Mouse (Mus musculus): ENCODE results near the gene Atg10. TPM values are rescaled to one million over a fixed set of nuclear protein-coding genes. Genes with fewer than 3 reads are reported as not detected.

Atg10 gene
- polyA plus RNA-seq, 1 experiment from 2014 or later, result 18.6 TPM

DNA sequence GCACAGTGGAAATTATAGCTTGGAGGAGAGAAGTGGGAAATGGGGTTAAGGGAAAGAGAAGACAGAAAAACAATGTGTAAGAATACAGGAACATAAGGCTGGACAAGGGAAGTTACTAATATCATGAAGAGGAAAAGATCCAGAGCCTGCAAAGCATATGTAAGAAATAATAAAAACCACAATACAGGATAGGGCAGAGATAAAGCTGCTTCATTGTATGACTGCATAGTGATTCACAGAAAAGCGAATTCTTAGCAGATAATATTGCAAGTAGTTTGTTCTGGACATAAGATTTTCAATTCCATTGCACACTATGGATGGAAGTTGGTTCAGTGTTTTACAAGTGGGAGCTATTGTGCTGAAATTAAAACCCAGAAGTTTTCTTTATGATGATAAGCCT, 242.0 kb downstream of the Atg10 start:
- H3K27ac ChIP-seq, result no peak overlapping the region
- H3K9me3 ChIP-seq, result no peaks in the 10 kb centered on the region
- 81% methylated on average over 1 of the region's 1 CpGs for WGBS
- H3K4me3 ChIP-seq, result no peak overlapping the region
- no peaks in the 10 kb centered on the region for H3K27me3 ChIP-seq (replicated peaks)
- H3K36me3 ChIP-seq, result no peaks in the 10 kb centered on the region
- no peak overlapping the region for H3K4me2 ChIP-seq (replicated peaks)
- H3K4me1 ChIP-seq, result no peaks in the 10 kb centered on the region
- no peak for ATAC-seq (ENCODE audit: low FRiP score, low read depth)
- H3K9ac ChIP-seq, result no peak overlapping the region

DNA sequence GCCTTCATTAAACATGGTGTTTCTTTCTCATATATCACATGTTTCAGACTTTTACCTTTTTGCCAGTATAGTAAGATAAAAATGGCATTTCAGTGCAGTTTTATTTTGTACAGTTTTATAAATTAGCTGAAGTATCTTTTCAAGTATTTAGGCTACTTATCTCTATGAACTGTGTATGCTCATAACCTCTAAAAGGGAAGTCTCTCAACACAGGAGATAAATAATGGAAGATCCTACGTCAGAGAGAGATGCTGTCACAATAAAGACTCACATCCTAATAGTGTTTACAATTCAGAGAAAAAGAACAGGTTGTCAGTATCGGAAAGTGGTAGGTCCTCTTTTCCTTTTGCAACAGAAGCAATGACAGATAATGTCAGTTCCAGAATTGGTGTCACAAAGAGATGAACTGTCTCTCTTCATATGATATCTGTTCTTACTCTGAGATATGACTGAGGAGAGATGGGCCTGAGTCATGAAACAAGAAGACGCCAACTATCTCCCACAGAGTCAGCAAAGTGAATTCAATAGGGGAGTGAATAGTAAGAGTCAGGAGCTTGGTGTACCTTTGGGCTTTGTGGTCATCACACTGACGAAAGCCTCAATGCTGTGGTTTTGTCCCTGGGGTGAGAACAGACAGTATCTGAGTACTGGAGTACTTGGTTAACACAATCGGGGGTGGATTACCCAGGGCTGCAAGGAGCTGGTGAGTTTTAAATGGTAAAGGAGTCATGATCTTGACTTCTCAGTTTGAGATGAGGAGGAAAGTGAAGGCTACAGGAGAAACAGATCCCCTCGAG, 242.7 kb downstream of the Atg10 start:
- WGBS, result 88% methylated on average over 6 of the region's 6 CpGs
- no peaks in the 10 kb centered on the region for H3K36me3 ChIP-seq
- H3K27ac ChIP-seq, result no peak overlapping the region
- H3K4me2 ChIP-seq (replicated peaks), result no peak overlapping the region
- no peak overlapping the region for H3K9ac ChIP-seq
- no peak for ATAC-seq (ENCODE audit: low FRiP score, low read depth)
- H3K9me3 ChIP-seq, result no peaks in the 10 kb centered on the region
- H3K27me3 ChIP-seq (replicated peaks), result no peaks in the 10 kb centered on the region
- no peak overlapping the region for H3K4me3 ChIP-seq
- no peaks in the 10 kb centered on the region for H3K4me1 ChIP-seq

- no peak overlapping the region for H3K9ac ChIP-seq
- no peaks in the 10 kb centered on the region for H3K4me1 ChIP-seq
- H3K4me3 ChIP-seq, result no peak overlapping the region
- H3K4me2 ChIP-seq (replicated peaks), result no peak overlapping the region
- no peaks in the 10 kb centered on the region for H3K9me3 ChIP-seq
- no peaks in the 10 kb centered on the region for H3K27me3 ChIP-seq (replicated peaks)
- no peak for ATAC-seq (ENCODE audit: low FRiP score, low read depth)
- 91% methylated on average over 3 of the region's 3 CpGs for WGBS
- no peaks in the 10 kb centered on the region for H3K36me3 ChIP-seq
- H3K27ac ChIP-seq, result no peak overlapping the region
Observed at GRCm38 (mm10) chr13:90977057-90977456, 246.7 kb downstream of the Atg10 start.

DNA sequence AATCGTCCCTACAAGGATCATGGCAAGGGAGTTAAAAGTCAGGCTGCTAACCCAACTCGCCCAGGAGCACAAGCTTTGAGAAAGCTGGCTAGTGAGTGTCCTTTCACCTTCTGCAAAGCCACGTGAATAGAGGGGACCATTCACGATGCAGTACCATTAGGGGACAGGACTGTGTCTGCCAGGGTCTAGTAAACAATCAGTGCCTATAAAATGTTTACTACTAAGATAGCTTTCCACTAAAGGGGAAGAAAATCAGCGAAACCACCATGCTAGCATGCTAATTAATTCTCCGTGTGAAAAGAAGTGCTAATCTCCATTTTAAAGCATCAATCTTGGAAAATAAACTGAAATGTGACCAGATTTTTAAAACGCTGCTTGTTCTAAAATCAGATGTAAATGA, 250.4 kb downstream of the Atg10 start:
- WGBS, result 41% methylated on average over 7 of the region's 7 CpGs
- no peaks in the 10 kb centered on the region for H3K9me3 ChIP-seq
- H3K27me3 ChIP-seq (replicated peaks), result no peaks in the 10 kb centered on the region
- H3K4me1 ChIP-seq, result no peaks in the 10 kb centered on the region
- no peak overlapping the region for H3K4me3 ChIP-seq
- no peak overlapping the region for H3K9ac ChIP-seq
- H3K27ac ChIP-seq, result no peak overlapping the region
- no peak overlapping the region for H3K4me2 ChIP-seq (replicated peaks)
- ATAC-seq (ENCODE audit: low FRiP score, low read depth), result peak; percentile 34; the same call in 1 of the 2 replicates
- H3K36me3 ChIP-seq, result no peaks in the 10 kb centered on the region

DNA sequence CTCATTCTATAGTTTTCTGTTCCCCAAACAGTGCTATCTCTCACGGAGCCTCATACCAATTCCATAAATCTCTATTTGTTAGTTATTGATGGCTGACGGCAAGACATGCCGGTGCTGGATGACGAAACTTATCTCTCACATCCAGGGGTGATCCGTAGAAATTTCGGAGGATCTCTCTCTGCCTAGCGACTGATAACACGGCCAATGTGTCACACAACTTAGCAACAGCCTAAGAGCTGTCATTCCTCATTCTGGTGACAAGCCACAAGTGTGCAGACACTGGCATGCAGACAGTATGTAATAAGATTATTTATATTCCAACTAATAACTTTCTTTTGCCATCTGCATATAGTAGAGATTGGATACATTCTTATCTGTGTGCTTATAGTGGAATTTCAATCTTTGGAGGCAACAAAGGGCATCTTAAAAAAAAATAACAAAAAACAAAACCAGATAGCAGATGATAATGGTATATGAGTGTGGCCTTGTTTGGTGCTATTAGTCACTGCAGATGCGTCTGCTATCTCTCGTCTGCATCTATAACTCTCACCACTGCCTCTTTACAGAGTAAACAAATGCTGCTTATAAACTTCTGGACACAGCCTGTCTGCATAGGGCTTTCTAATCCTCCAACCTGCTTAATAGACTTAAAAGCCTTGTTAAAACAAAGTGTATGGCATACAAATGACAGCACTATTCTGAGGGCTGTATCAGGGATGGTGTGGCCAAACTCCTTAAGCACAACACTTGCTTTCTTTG, 253.3 kb downstream of the Atg10 start:
- ATAC-seq (ENCODE audit: low FRiP score, low read depth), result no peak
- 91% methylated on average over 10 of the region's 10 CpGs for WGBS
- no peak overlapping the region for H3K4me3 ChIP-seq
- H3K27ac ChIP-seq, result no peak overlapping the region
- H3K9me3 ChIP-seq, result no peaks in the 10 kb centered on the region
- H3K9ac ChIP-seq, result no peak overlapping the region
- no peaks in the 10 kb centered on the region for H3K4me1 ChIP-seq
- H3K4me2 ChIP-seq (replicated peaks), result no peak overlapping the region
- no peaks in the 10 kb centered on the region for H3K36me3 ChIP-seq
- no peaks in the 10 kb centered on the region for H3K27me3 ChIP-seq (replicated peaks)

GRCm38 (mm10) chr13:90968940-90969339, 254.8 kb downstream of the Atg10 start:
- Histone ChIP-seq H3K9ac (no peak overlapping the region), H3K4me3 (no peak overlapping the region), H3K4me2 (replicated peaks) (no peak overlapping the region), H3K9me3 (no peaks in the 10 kb centered on the region), H3K27ac (no peak overlapping the region), H3K27me3 (replicated peaks) (no peaks in the 10 kb centered on the region), H3K4me1 (no peaks in the 10 kb centered on the region), H3K36me3 (no peaks in the 10 kb centered on the region)
- 85% methylated on average over 4 of the region's 4 CpGs for WGBS
- no peak for ATAC-seq (ENCODE audit: low FRiP score, low read depth)

DNA sequence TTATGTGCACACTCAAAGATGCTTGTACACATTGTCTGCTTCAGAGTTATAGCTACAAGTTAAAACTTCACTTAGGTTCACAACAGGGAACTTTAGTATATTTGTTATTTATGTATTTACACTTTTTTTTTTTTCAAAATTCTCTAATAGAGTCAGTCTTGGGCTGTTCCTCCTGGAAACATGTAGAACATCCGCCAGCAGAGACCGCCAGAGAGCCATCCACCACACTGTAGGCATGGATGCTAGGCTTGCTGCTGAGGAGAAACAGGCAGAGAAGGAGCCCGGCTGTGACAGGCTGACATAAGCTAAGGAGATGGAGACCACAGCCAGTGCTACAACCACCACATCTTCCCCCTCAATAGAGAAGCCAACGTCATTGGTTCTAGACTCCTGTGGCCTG, 256.3 kb downstream of the Atg10 start:
- no peak overlapping the region for H3K4me3 ChIP-seq
- H3K36me3 ChIP-seq, result no peaks in the 10 kb centered on the region
- WGBS, result 6% methylated on average over 4 of the region's 4 CpGs
- H3K4me1 ChIP-seq, result no peaks in the 10 kb centered on the region
- no peaks in the 10 kb centered on the region for H3K27me3 ChIP-seq (replicated peaks)
- H3K9ac ChIP-seq, result no peak overlapping the region
- no peak overlapping the region for H3K4me2 ChIP-seq (replicated peaks)
- H3K27ac ChIP-seq, result no peak overlapping the region
- ATAC-seq (ENCODE audit: low FRiP score, low read depth), result peak; percentile 88
- no peaks in the 10 kb centered on the region for H3K9me3 ChIP-seq

- no peak overlapping the region for H3K9ac ChIP-seq
- no peaks in the 10 kb centered on the region for H3K4me1 ChIP-seq
- no peak overlapping the region for H3K4me3 ChIP-seq
- no peak overlapping the region for H3K27ac ChIP-seq
- ATAC-seq (ENCODE audit: low FRiP score, low read depth), result no peak
- WGBS, result 75% methylated on average over 8 of the region's 8 CpGs
- H3K27me3 ChIP-seq (replicated peaks), result no peaks in the 10 kb centered on the region
- H3K36me3 ChIP-seq, result no peaks in the 10 kb centered on the region
- no peaks in the 10 kb centered on the region for H3K9me3 ChIP-seq
- H3K4me2 ChIP-seq (replicated peaks), result no peak overlapping the region
Observed at GRCm38 (mm10) chr13:90965996-90966395, 257.8 kb downstream of the Atg10 start.

DNA sequence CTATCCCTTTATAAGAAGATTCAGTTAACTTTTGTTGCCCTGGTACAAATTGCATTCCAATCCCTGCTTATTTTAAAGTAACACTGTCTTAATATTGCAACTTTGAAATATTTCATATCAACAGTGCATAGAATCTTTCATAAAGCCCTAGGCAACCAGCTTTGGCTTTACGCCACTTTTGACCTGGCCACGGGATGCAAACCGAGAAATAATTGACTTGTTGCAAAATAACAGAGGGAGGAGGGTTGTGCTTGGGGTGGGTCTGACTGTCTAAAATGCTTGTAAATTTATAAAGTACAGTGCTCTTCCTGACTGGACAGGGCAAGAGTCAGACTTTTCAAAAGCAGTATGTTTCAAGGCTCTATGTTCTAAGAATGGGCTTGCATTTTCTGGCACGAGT, 259.3 kb downstream of the Atg10 start:
- no peak for ATAC-seq (ENCODE audit: low FRiP score, low read depth)
- H3K9me3 ChIP-seq, result no peaks in the 10 kb centered on the region
- H3K36me3 ChIP-seq, result no peaks in the 10 kb centered on the region
- no peak overlapping the region for H3K4me3 ChIP-seq
- 90% methylated on average over 4 of the region's 4 CpGs for WGBS
- no peak overlapping the region for H3K4me2 ChIP-seq (replicated peaks)
- H3K27ac ChIP-seq, result no peak overlapping the region
- no peak overlapping the region for H3K9ac ChIP-seq
- H3K27me3 ChIP-seq (replicated peaks), result no peaks in the 10 kb centered on the region
- no peaks in the 10 kb centered on the region for H3K4me1 ChIP-seq

DNA sequence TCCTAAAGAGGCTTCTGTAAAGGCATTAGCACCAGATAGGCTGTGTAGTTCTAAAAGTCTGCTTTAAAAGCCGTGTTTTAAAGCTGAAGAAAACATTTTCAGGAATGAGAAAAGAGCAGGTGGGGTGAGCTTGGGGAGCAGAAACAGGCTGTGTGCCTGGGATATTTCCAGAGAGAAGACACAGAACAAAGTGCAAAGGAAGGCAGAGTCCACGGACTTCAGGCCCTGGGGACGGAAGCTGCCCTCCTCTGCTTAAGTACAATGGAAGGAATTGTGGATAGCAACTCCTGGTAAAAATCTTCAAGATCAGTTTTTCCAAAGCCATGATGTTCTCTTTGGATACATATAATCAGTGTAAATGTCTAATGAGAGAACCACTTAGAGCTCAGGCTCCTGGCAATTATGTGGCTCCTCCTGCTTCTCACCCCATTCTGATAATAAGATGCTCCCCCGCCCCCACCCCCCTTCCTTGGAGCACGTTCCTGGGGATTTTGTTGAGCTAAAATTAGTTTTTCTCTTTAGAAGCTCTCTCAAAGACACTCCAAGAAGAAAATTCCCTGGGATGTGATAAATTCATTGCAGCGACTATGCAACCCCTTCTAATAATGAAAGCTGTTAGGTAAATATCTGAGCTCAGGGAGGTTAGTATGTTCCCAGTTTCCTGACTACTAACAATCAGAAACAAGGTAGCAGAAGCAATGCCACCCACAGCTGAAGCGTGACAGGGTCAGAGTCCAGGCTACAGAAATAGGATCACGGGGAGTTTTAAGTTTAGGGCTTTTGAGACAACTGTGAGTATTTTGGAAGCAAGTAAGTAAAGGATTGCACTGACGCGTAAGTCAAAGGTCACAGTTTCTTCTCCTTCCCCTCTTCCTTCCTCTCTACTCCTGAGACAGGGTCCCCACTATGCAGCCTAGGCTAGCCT, 260.7 kb downstream of the Atg10 start:
- no peak overlapping the region for H3K4me2 ChIP-seq (replicated peaks)
- H3K9me3 ChIP-seq, result no peaks in the 10 kb centered on the region
- 77% methylated on average over 10 of the region's 10 CpGs for WGBS

DNA sequence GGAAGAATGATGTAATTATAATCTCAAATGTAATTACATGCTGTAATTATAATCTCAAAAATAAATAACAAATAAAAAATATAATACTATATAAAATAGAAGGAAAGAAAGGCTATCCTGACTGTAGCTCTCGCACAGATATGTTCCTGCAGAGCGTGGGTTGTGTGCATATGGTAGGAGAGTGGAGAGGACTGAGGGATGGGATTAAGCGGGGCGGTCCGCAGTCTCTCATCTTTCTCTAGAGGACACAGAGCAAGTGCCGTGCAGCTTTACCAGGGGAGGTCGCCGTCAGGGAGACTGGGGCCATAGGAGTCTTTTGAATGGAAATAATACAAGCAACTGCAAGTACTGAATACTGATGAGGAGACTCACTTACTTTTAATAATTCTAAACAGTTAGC, 263.2 kb downstream of the Atg10 start:
- H3K4me1 ChIP-seq, result no peaks in the 10 kb centered on the region
- no peaks in the 10 kb centered on the region for H3K27me3 ChIP-seq (replicated peaks)
- WGBS, result 78% methylated on average over 8 of the region's 8 CpGs
- no peaks in the 10 kb centered on the region for H3K36me3 ChIP-seq
- no peak overlapping the region for H3K4me3 ChIP-seq
- no peak for ATAC-seq (ENCODE audit: low FRiP score, low read depth)
- H3K27ac ChIP-seq, result no peak overlapping the region
- H3K4me2 ChIP-seq (replicated peaks), result no peak overlapping the region
- no peak overlapping the region for H3K9ac ChIP-seq
- no peaks in the 10 kb centered on the region for H3K9me3 ChIP-seq

More for the DNA sequence above, 260.7 kb downstream of the Atg10 start:
- no peak overlapping the region for H3K27ac ChIP-seq
- H3K27me3 ChIP-seq (replicated peaks), result no peaks in the 10 kb centered on the region
- no peak for ATAC-seq (ENCODE audit: low FRiP score, low read depth)
- H3K9ac ChIP-seq, result no peak overlapping the region
- no peaks in the 10 kb centered on the region for H3K4me1 ChIP-seq
- no peaks in the 10 kb centered on the region for H3K36me3 ChIP-seq
- no peak overlapping the region for H3K4me3 ChIP-seq

GRCm38 (mm10) chr13:90958894-90959293, 264.9 kb downstream of the Atg10 start:
- WGBS, result 58% methylated on average over 2 of the region's 2 CpGs
- ATAC-seq (ENCODE audit: low FRiP score, low read depth), result no peak
- Histone ChIP-seq H3K27ac (no peak overlapping the region), H3K4me2 (replicated peaks) (no peak overlapping the region), H3K4me1 (no peaks in the 10 kb centered on the region), H3K9me3 (no peaks in the 10 kb centered on the region), H3K9ac (no peak overlapping the region), H3K36me3 (no peaks in the 10 kb centered on the region), H3K27me3 (replicated peaks) (no peaks in the 10 kb centered on the region), H3K4me3 (no peak overlapping the region)
